Mouse (Mus musculus) ovary, postnatal 14 days (tissue): ENCODE measurements around the gene Cadm4.
A peak's percentile ranks its signal among the peaks of the same experiment; 100 is the strongest.
"Not testable (repeated sequence)": the region's sequence is repeated elsewhere in the genome, so short reads cannot be mapped to it uniquely, and the experiment has no call there.

Source experiments
- DNase-seq: peaks from one replicate; pipeline ENCODE4 v3.0.0; 2022; ENCODE audit warnings: low spot score

The Cadm4 gene

DNA sequence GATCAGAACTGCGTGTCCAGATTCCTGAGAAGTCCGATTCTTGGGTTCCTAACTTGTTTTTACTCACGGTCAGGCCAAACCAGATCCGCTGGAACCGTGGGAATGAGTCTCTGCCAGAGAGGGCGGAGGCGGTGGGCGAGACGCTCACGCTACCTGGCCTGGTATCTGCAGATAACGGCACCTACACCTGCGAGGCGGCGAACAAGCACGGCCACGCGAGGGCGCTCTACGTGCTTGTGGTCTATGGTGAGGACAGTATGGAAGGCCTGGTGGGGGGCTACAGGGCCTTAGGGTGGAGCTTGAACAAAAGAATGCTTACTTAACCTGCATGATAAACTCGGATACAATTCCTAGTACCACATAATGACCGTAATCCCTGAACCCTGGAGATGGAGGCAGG is 19.7 kb downstream of the Cadm4 start:
- no peak for DNase-seq

DNA sequence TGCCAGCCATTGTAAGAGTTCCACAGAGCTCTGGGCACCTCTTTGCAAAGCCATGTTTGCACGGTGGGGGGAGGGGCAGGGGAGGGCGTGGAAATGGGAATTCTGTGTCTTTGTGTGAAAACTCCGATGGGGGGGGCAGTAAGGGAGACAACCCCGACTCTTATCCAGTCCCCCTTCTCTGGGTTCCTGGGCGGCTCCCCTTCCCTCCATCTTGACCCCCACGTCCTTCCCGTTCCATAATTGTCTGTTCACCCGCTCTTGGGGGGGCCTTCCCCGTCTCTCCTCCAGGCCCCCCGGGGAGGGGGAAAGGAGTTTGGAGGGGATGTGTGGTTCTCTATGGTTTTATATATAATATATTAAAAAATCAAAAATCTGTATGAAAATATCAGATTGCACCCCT is 22.2 kb downstream of the Cadm4 start:
- DNase-seq: no peak

DNA sequence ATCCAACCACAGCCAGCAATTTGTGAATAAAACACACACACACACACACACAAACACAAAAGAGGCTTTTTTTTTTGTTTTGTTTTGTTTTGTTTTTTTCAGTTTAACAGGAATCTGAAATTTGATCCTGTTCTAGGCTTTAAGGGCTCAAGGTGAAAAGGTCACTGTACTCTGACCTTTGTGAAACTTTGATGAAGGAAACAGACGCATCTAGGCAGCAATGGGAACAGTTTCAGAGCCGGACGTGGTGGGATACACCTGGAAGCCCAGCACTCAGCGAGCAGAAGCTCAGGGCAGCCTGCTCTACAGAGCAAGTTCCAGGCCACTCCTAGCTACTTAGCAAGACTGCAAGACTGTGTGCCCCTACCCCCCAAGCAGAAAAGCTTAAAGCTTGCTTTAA is 23.0 kb downstream of the Cadm4 start:
- DNase-seq: no peak

DNA sequence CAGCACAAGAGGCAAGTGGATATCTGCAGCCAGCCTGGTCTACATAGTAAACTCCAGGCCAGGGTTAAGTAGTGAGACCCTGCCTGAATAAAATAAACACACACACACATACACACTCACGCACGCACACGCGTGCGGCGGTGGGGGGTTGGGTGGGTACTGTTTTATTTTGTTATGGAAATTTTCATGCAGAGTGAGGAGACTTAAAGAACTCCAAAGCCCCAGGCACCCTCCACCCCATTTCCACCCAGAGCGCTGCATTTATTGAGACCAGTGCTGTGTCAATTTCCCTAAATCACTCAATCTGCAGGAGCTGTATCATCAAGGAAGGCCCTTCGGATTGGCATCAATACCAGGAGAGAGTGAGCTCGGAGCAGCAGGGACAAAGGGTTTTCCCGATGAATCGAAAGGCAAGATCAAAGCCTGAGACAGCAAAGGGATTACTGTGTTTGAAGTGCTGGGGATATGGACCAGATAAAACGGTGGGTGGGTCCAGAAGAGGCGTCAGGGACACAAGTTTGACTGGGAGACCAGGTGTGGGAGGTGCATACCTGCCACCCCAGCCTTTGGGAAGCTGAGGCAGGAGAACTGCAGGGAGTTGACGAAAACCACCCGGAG is 23.7 kb downstream of the Cadm4 start:
- no peak for DNase-seq

DNA sequence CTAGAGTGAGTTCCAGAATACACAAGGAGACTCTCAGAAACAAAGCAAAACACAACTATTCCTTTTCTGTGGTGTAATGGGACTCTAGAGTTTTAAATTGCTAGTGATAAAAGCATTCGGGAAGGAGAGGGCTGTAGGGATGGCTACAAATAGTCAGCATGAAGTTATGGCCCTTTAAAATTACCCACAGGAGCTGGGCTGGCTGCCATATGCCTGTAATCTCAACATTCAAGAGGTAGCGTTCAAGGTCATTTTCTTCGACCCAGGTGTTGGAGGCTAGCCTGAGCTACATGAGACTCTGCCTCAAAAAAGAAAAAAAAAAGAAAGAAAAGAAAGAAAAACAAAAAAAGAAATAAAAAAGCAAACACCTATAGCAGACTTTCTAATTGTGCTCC is 24.2 kb downstream of the Cadm4 start:
- DNase-seq: no peak

DNA sequence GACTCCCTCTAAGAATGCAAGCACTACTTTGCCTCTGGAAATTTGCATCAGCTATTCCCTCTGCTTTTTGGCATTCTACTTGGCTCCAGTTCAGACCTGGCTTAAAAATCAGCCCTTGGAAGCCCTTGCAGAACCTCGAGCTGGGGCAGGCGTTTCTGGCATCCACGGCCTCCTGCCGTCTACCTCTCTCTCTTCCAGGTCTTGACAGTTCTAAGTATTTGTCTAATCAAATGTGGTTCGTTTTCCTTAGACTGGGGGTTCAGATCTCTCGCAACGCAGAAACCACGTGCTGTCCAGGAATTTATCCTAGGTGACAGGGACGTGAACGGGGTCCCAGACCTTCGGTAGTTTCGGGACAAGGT is 24.6 kb downstream of the Cadm4 start:
- DNase-seq: peak; percentile 47

DNA sequence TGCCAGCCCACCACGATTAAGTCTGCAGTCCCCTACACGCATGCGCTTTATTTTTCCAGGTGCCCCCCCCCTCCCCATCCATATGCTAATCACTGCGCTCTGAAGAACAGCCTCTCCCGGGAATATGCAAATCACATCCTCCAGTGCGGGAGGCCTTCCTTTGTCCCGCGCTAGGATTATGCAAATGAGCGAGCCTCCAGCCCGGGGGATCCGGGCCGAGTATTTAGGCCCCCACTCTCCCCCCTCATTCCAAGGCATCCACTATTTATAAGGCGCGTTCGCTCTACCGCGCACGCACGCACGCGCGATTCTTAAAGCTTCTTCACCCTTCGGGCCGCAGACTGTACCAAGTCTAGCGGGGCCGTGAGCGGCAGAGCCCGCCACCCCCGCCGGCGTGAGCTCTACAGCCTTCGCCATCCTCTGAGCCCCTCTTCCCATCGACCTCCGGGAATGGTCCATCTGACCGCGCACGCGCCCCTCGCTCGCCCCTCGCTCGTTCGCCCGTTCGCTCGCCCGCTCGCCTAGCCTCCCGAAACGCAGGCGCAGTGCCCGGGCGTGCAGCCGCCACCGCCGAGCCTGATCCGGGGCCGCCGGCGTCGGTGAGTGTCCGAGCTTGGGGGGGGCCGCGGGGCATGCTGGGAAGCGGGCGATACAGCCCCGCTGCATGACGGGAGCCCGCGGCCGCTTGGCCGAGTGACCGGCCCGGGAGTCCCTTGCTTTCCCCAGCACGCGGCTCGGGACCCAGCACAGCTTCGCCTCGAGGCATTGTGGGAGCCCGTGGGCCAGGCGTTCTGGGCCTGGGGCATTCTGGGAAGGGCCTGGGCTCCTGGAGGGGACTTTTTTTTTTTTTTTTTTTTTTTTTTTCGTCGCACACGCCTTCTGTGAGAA is 25.3 kb downstream of the Cadm4 start, which contains the start of gene Zfp428:
Gene Zfp428 (plus strand): TSS at position 169 of the 888 bp plus-strand sequence.
- peak; percentile 76 for DNase-seq

DNA sequence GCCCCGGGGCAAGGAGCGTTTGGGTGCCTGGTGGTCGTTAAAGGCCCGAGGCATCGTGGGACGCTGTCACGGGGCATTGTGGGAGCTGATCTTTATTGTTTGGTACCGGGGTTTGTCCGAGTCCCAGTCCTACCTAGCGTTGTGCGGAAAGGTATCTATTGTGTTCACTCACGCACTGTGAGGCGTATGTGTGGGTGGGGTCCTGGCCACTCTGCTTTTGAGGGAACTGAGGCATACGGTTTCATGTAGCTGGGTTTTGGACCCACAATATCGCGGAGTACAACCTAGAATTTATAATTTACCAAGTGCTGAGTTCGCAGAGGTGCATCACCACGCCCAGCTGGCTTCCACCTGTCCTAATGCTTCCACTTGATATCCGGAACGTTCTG is 25.9 kb downstream of the Cadm4 start:
- no peak for DNase-seq

DNA sequence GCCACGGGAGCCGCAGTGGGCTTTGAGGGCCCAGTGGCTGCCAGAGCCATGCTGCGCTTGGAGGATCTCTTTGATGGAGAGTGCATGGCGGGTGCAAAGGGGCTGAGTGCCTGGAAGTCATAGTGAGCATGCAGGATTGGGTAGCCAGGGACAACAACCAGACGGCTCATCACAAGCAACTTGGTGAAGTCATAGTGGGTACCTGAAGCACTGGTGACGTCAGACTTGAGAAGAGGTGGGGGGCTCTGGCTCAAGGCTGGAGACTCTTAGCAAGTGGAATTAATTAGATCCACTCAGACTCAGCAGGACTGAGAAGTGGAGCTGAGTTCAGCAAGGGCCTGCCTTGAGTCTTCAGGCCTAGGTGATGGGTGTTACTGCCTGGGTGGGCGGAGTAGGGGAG is 30.5 kb downstream of the Cadm4 start, which contains the start of gene AC161166.1:
Gene AC161166.1 (minus strand): TSS at position 101 of the 400 bp plus-strand sequence.
- no peak for DNase-seq

DNA sequence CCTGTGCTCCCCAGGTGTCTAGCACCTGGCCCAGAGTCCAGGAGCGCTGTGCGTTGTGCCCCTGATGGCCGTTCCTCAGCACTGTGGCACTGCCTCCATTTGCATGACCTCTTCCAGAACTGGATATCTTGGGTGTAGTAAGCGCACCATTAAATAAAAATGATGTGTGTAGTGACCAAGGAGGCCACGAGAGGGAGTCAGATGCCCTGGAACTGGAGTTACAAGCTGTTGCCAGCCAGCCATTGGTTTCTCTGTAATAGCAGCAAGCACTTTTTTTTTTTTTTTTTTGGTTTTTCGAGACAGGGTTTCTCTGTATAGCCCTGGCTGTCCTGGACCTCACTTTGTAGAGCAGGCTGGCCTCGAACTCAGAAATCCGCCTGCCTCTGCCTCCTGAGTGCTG is 34.5 kb downstream of the Cadm4 start:
- not testable (repeated sequence) for DNase-seq

DNA sequence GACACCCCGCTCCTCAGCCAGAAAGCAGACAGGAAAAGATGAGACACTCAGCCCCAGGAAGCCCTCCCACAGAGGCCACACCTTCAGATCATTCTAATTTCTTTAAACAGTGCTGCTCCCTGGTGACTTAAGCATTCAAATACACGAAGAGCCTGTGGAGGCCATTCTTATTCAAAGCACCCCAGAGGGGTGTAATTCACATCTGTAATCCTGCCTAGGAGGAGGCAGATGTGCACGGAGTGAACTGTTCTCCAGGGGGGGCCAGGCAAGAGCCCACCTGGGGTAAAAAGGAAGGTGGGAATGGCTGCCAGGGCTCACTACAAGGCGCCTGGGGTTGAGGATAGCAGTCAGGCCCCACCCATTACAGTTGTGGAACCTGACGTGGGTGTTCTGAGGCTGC is 35.3 kb downstream of the Cadm4 start:
- no peak for DNase-seq

DNA sequence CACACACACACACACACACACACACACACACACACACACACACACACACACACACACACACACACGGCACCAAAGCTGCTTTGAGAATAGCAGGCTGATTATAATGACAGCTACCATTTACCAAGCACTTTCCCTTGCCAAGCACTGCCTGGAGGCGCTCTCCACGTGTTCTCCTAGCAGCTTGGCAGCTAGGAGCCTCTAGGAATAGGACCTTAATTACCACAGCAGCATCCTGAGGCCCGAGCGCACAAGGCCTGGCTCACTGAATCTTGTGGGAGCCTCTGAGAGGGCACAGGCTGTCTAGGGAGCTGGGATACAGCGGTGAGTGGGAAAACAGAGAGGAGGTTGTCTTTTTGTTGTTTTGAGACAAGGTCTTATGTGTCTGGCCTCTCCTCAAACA is 35.8 kb downstream of the Cadm4 start:
- no peak for DNase-seq

DNA sequence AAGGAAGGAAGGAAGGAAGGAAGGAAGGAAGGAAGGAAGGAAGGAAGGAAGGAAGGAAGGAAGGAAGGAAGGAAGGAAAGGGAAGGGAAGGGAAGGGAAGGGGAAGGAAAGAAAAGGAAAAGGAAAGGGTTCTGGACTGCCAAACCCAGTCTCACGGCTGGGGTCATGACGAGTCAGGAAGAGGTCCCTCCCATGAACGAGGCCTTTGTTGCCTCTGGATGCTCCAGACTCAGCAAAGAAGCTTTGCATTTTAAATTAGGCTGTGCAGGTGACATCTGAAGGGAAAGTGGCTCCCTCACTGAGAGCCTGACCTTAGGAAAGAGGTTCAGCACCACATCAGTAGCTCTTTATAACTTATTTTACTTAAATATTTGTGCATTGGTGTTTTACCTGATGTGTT is 37.3 kb downstream of the Cadm4 start:
- DNase-seq: no peak

DNA sequence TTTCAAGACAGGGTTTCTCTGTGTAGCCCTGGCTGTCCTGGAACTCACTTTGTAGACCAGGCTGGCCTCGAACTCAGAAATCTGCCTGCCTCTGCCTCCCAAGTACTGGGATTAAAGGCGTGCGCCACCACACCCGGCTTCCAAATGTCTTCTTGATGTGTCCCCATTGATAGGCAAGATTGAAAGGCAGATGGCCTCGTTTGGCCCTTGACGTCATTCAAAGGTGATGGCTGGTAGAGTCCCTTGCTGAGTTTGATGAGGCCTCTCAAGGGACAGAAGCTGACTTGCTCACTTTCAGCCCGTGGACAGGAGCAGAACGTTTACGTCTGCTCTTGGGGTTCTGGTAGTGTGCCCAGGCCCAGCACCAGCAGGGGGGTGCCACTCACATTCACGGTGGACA is 38.2 kb downstream of the Cadm4 start:
- not testable (repeated sequence) for DNase-seq

DNA sequence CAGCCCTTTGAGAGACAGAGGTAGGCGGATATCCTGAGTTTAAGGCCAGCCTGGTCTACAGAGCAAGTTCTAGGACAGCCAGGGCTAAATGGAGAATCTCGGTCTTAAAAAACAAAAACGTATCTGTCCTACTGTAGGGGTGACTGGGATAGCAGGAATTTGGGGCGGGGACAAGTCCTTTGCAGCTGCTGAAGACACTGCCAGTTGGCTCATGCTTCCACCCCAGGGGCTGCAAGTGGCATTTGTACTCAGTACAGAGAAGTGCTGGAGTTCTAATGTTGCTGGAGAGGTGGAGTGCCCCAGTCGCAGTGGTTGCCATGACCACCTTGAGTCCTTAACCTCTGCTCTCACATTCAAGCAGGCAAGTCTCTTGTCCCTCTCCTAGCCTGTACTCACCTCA is 41.0 kb downstream of the Cadm4 start:
- DNase-seq: no peak

DNA sequence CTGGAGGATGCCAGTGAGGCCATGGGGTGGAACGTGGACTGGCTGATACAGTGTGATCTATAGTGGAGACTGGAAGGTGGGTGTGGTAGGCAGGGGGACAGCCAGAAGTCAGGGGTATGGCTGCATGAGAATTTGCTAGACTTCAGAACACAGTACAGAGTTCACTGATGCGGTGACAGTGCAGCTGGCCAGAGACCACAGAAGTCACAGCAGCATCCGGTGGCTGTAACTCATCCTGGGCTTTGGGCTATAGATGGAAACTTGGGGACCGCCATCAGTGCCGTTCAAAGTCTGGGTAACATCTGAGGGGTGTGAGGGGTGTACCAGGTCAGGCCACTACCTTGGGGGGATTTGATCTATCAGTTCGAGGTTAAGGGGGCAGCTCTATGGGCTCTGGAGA is 41.9 kb downstream of the Cadm4 start:
- no peak for DNase-seq

DNA sequence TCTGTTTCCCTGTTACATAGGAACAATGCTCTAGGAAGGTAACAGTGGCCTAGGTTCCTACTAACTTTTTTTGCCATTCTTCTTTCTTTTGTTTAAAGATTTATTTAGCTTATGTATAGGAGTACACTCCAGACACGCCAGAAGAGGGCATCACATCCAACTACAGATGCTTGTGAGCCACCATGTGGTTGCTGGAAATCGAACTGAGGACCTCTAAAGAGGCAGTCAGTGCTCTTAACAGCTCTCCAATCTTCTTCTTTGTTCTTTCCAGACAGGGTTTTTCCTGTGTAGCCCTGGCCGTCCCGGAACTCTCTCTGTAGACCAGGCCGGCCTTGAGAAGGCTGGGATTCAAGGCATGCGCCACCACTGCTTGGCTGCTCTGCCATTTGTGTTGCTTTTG is 43.2 kb downstream of the Cadm4 start:
- no peak for DNase-seq

DNA sequence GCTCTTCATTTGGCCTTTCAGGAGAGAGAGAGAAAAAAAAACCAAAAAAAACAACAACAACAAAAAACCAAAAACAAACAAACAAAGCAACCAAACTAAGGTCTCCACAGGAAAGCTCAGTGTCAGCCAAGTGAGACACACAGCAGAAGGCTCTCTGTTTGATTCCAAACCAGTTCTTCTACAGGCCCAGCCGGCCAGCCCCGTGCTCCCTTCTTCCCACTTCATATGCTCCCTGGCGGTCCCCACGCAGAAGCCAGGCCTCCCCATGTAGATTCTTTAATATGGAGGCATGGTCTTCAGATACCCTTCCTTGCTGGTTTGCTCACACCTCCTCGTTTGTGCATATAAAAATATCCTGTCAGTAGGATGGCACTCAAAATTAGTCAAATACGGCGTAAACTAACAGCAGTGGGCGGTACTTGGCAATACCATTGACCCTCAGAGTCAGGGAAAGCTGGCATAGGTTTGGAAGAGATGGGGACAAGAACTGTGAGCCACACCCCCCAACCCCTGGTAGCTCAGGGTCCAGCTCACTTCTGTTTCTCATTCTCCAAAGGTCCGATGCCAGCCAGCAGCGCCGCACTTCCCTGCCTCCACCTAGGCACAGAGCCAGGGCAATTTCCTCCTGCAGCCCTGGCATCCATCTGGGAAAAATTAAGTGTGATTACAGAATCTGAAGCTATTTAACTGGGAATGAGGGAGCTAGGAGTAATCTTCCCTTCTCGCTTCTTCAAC is 44.0 kb downstream of the Cadm4 start:
- no peak for DNase-seq

DNA sequence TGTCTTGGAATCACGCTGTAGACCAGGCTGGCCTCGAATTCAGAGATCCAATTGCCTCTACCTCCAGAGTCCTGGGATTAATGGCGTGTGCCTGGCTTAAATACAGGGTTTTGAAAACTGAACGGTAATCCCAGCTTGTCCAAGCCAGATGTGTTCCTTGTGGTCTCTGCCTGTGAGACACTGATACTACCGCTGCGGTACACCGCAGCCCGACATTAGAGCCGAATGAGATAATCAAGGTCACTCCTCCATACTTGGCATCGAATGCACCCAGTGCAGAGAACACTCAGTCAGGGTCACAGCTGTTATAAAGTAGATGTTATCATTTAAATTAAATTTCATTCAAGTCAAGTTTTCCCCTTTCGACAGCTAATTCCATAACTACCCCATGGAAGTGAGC is 47.0 kb downstream of the Cadm4 start:
- no peak for DNase-seq

DNA sequence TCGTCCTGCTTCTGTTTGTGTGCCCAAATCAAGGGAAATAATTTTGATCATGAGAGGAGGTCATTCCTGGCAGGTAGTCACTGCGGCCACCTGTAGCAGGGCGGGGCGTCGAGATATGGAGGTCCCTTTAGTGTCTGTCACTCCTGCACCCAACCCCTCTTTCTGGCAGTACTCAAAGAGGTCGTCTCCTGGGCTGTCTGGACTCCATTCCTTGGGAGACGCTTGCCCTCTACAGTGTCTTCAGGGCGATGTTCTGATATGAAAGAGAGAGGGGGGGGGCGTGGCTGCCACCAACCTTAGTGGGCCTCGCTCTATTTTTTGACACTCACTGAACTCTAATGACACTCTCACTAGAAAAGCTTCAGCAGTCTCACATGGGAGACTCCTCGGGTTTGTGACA is 47.8 kb downstream of the Cadm4 start:
- DNase-seq: no peak

DNA sequence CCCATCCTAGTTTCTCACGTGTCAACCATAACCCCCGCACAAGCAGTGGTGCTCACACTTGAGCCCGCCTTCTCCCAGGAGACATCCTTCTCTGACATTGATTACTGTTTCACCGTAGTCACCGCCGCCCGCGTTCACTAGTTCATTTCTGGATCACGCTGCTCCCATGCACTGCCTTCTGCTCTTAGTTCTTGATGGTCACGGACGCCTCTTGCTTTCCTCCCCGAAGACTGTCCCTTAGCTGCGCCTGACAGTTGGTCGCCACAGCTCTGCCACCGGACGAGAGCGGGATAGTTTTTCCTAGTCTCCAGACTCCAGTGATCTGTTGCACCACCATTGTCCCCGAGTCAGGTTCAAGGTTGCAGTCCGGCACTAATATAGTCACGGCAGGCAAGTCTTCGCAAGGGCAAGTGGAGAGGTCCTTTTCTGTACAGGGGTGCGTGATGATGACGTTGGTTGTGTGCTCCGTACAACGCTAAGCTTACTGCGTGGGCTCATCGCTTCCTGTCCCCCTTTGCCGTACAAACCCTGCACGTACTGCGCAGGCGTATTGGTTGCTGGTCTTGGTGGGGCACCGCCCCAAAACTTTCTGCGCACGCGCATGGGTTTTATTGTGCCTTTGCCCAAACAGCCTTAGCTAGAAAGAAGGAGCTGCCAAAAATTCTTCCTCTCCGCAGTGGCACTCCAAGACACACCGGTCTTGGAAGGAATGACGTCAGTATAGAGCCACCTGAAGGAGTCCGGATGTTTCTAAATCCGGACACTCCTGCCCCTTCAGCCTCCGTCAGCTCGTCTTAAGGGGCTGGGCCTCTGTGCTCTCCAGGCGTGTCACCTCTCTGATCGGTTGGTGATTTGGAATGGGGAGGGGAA is 48.5 kb downstream of the Cadm4 start, which contains the start of gene Irgq:
Gene Irgq (plus strand): TSS at position 628 of the 870 bp plus-strand sequence.
- DNase-seq: peak; percentile 98
